Mouse (Mus musculus) right cerebral cortex, postnatal 25 days (tissue): Measurements from ENCODE around the gene Aacs.
A peak's percentile ranks its signal among the peaks of the same experiment; 100 is the strongest.
"Not testable (repeated sequence)": the region's sequence is repeated elsewhere in the genome, so short reads cannot be mapped to it uniquely, and the experiment has no call there.

Experiments
- DNase-seq: peaks from one replicate; pipeline ENCODE4 v3.0.0; 2022

Gene Aacs

GRCm38 (mm10) chr5:125466483-125466882, 9.1 kb upstream of the Aacs start:
- no peak for DNase-seq

- DNase-seq: no peak
Observed at GRCm38 (mm10) chr5:125467261-125467660, 8.4 kb upstream of the Aacs start.

- no peak for DNase-seq
Observed at GRCm38 (mm10) chr5:125470713-125471112, 4.9 kb upstream of the Aacs start.

- no peak for DNase-seq
Observed at GRCm38 (mm10) chr5:125472796-125473475, 2.7 kb upstream of the Aacs start.

- DNase-seq: no peak
Observed at GRCm38 (mm10) chr5:125475030-125475429, 584 bp upstream of the Aacs start.

- peak; percentile 51 for DNase-seq
Observed at GRCm38 (mm10) chr5:125476286-125476625, 642 bp downstream of the Aacs start.

- no peak for DNase-seq
Observed at GRCm38 (mm10) chr5:125476799-125477198, 1.2 kb downstream of the Aacs start.

GRCm38 (mm10) chr5:125477533-125477932, 1.9 kb downstream of the Aacs start:
- no peak for DNase-seq

GRCm38 (mm10) chr5:125478037-125478436, 2.4 kb downstream of the Aacs start:
- DNase-seq: no peak

GRCm38 (mm10) chr5:125479376-125479775, 3.8 kb downstream of the Aacs start:
- DNase-seq: no peak

- no peak for DNase-seq
Observed at GRCm38 (mm10) chr5:125480434-125481231, 5.0 kb downstream of the Aacs start.

- no peak for DNase-seq
Observed at GRCm38 (mm10) chr5:125482474-125482873, 6.9 kb downstream of the Aacs start.

- no peak for DNase-seq
Observed at GRCm38 (mm10) chr5:125483712-125484611, 8.3 kb downstream of the Aacs start.

GRCm38 (mm10) chr5:125485031-125485778, 9.6 kb downstream of the Aacs start:
- no peak for DNase-seq

GRCm38 (mm10) chr5:125486088-125486487, 10.5 kb downstream of the Aacs start:
- DNase-seq: no peak

GRCm38 (mm10) chr5:125487375-125488115, 11.9 kb downstream of the Aacs start:
- DNase-seq: no peak

- no peak for DNase-seq
Observed at GRCm38 (mm10) chr5:125488116-125488455, 12.5 kb downstream of the Aacs start.

GRCm38 (mm10) chr5:125488953-125489352, 13.3 kb downstream of the Aacs start:
- DNase-seq: not testable (repeated sequence)

GRCm38 (mm10) chr5:125491107-125491506, 15.5 kb downstream of the Aacs start:
- DNase-seq: no peak

- DNase-seq: no peak
Observed at GRCm38 (mm10) chr5:125492379-125493092, 16.9 kb downstream of the Aacs start.

GRCm38 (mm10) chr5:125493093-125493423, 17.4 kb downstream of the Aacs start:
- no peak for DNase-seq

- DNase-seq: no peak
Observed at GRCm38 (mm10) chr5:125495655-125496054, 20.0 kb downstream of the Aacs start.
